Mouse (Mus musculus): ENCODE measurements around the gene Med21.

The Med21 gene

GRCm38 (mm10) chr6:146642276-146643183, at the start of gene Med21, which contains the start of gene Tm7sf3:
Gene Med21 (plus strand): TSS chr6:146642547.
Gene Tm7sf3 (minus strand): TSS chr6:146642824.
- DNase-seq: peak; percentile 99

GRCm38 (mm10) chr6:146602601-146603000, 39.7 kb upstream of the Med21 start:
- DNase-seq: no peak

- peak in 1 of 2 experiments; percentile 10 for DNase-seq
These were observed 38.7 kb upstream of the Med21 start for GRCm38 (mm10) chr6:146603651-146604050.

- no peak for DNase-seq
These were observed 31.0 kb upstream of the Med21 start for GRCm38 (mm10) chr6:146611385-146611784.

GRCm38 (mm10) chr6:146611897-146612296, 30.4 kb upstream of the Med21 start:
- DNase-seq: no peak

- DNase-seq: no peak
These were observed 29.6 kb upstream of the Med21 start for GRCm38 (mm10) chr6:146612736-146613135.

- DNase-seq: no peak
These were observed 28.4 kb upstream of the Med21 start for GRCm38 (mm10) chr6:146613907-146614306.

- DNase-seq: no peak
These were observed 27.8 kb upstream of the Med21 start for GRCm38 (mm10) chr6:146614541-146614940.

GRCm38 (mm10) chr6:146615891-146616290, 26.5 kb upstream of the Med21 start:
- DNase-seq: no peak

GRCm38 (mm10) chr6:146616670-146617069, 25.7 kb upstream of the Med21 start:
- no peak for DNase-seq

GRCm38 (mm10) chr6:146628123-146628522, 14.2 kb upstream of the Med21 start:
- no peak for DNase-seq

- DNase-seq: no peak
These were observed 12.3 kb upstream of the Med21 start for GRCm38 (mm10) chr6:146629781-146630756.

- peak; percentile 72 to 84 for DNase-seq
These were observed 11.4 kb upstream of the Med21 start for GRCm38 (mm10) chr6:146630961-146631360.

- no peak for DNase-seq
These were observed 10.5 kb upstream of the Med21 start for GRCm38 (mm10) chr6:146631847-146632246.

- no peak for DNase-seq
These were observed 9.9 kb upstream of the Med21 start for GRCm38 (mm10) chr6:146632403-146632802.

GRCm38 (mm10) chr6:146633097-146633496, 9.2 kb upstream of the Med21 start:
- peak in 1 of 2 experiments; percentile 35 for DNase-seq

GRCm38 (mm10) chr6:146633629-146634014, 8.7 kb upstream of the Med21 start:
- peak; percentile 66 to 69 for DNase-seq

GRCm38 (mm10) chr6:146634015-146634722, 8.2 kb upstream of the Med21 start:
- DNase-seq: peak; percentile 80 to 90

GRCm38 (mm10) chr6:146634759-146635606, 7.4 kb upstream of the Med21 start:
- DNase-seq: no peak

- no peak for DNase-seq
These were observed 5.9 kb upstream of the Med21 start for GRCm38 (mm10) chr6:146636482-146636881.
